Mouse (Mus musculus): ENCODE measurements around the gene Hoxc6. TPM values are rescaled to one million over a fixed set of nuclear protein-coding genes. Genes with fewer than 3 reads are reported as not detected.

Gene Hoxc6
- polyA plus RNA-seq, 1 experiment from 2014 or later: not detected

DNA sequence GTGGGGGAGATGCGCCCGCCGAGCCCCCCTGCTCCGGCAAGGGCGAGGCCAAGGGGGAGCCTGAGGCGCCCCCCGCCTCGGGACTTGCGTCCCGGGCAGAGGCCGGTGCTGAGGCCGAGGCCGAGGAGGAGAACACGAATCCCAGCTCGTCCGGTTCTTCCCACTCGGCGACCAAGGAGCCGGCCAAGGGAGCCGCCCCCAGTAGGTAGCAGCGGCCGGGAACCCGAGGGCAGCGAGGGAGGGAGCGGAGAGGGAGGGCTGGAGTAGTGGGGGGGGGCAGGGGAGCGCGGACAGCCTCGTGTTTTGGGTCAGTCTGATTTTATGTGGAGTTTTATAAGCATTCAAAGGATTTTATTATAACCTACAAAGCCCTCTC, 43.1 kb upstream of the Hoxc6 start:
- DNase-seq: no peak
- no peak for ATAC-seq
- Histone ChIP-seq H3K27me3 (ENCODE audit: insufficient read depth, low read length) (peaks cover 94% of the 10 kb centered on the region), H3K9me3 (ENCODE audit: low read length) (no peaks in the 10 kb centered on the region), H3K36me3 (replicated peaks; ENCODE audit: insufficient read depth, low read length) (no peaks in the 10 kb centered on the region), H3K4me1 (ENCODE audit: insufficient read depth) (no peaks in the 10 kb centered on the region), H3K27ac (ENCODE audit: low read depth) (no peak overlapping the region), H3K9ac (replicated peaks) (no peak overlapping the region), H3K4me2 (ENCODE audit: low read depth, low read length) (no peak overlapping the region), H3K4me3 (ENCODE audit: low read depth, low read length) (no peak overlapping the region)
- WGBS (ENCODE audit: insufficient replicate concordance): under 1% methylated on average over 28 of the region's 28 CpGs
- TF ChIP-seq CTCF (IDR thresholded peaks at IDR 0.05; ENCODE audit: low read depth) (no peak), EP300 (IDR thresholded peaks at IDR 0.05; ENCODE audit: low read depth) (no peak)

- TF ChIP-seq CTCF (IDR thresholded peaks at IDR 0.05; ENCODE audit: low read depth) (no peak), EP300 (IDR thresholded peaks at IDR 0.05; ENCODE audit: low read depth) (no peak)
- no peaks in the 10 kb centered on the region for H3K4me1 ChIP-seq (ENCODE audit: insufficient read depth)
- no peak for ATAC-seq
Measured at GRCm38 (mm10) chr15:102955833-102956640, 42.0 kb upstream of the Hoxc6 start.

GRCm38 (mm10) chr15:102956906-102957305, 41.2 kb upstream of the Hoxc6 start:
- Histone ChIP-seq H3K36me3 (replicated peaks; ENCODE audit: insufficient read depth, low read length) (no peaks in the 10 kb centered on the region), H3K9ac (replicated peaks) (no peak overlapping the region), H3K27ac (ENCODE audit: low read depth) (no peak overlapping the region), H3K9me3 (ENCODE audit: low read length) (no peaks in the 10 kb centered on the region), H3K4me3 (ENCODE audit: low read depth, low read length) (no peak overlapping the region), H3K4me1 (ENCODE audit: insufficient read depth) (no peaks in the 10 kb centered on the region), H3K4me2 (ENCODE audit: low read depth, low read length) (no peak overlapping the region), H3K27me3 (ENCODE audit: insufficient read depth, low read length) (peaks cover 94% of the 10 kb centered on the region)
- no peak for DNase-seq
- no peak for TF ChIP-seq EP300 (IDR thresholded peaks at IDR 0.05; ENCODE audit: low read depth)
- 2% methylated on average over 12 of the region's 12 CpGs for WGBS (ENCODE audit: insufficient replicate concordance)
- ATAC-seq: no peak

More at GRCm38 (mm10) chr15:102955833-102956640, 42.0 kb upstream of the Hoxc6 start:
- Histone ChIP-seq H3K4me2 (ENCODE audit: low read depth, low read length) (no peak overlapping the region), H3K4me3 (ENCODE audit: low read depth, low read length) (no peak overlapping the region), H3K27ac (ENCODE audit: low read depth) (no peak overlapping the region), H3K27me3 (ENCODE audit: insufficient read depth, low read length) (peaks cover 96% of the 10 kb centered on the region), H3K9ac (replicated peaks) (no peak overlapping the region), H3K36me3 (replicated peaks; ENCODE audit: insufficient read depth, low read length) (no peaks in the 10 kb centered on the region), H3K9me3 (ENCODE audit: low read length) (no peaks in the 10 kb centered on the region)
- 2% methylated on average over 39 of the region's 40 CpGs for whole genome bisulfite sequencing (ENCODE audit: insufficient replicate concordance)
- no peak for DNase-seq

DNA sequence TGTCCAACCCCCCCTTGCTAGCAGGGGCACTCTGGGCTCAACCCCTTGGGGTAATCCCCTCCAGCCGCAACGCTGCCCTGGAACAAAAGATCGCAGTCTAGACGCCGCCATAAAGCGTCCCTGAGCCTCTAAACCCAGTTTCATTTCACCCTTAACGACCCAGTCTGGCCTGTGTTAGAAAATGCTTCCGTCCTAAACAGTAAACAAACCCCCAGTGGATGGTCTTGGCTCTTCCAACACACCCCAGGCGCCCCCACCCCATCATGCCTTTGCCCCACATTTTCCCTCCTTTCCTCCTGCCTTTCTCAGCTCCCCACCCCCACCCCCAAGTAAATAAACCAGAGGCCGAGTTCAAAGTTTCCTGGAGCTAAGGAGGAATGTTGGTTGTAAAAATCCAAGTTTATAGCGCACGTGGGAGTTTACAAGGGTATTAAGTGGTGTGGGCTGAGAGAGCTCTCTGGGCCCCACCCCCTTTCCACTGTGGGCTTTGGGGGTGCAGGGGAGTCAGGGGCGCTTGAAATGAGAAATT, 38.3 kb upstream of the Hoxc6 start:
- no peak for ATAC-seq

DNA sequence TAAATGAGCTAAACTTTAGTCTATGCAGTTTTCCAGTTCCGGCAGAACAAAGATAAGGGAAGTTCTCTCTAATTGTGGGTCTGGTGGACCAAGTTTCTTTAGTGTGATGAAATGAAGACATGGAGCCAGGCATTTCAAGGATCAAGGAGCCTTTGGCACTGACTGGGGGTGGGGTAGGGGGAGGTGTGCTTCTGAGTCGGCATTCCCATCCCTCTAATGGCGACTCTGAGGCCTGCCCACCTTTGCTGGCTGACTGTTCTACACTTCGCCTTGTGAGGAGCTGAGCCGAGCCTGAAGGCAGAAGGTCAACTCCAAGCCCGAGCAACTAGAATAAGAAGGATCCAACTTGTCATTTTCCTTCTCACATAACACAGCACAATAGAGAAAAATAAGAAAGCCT, 36.3 kb upstream of the Hoxc6 start:
- DNase-seq: no peak
- WGBS (ENCODE audit: insufficient replicate concordance): 11% methylated on average over 6 of the region's 6 CpGs

More for the DNA sequence above, 38.3 kb upstream of the Hoxc6 start:
- Histone ChIP-seq H3K4me3 (ENCODE audit: low read depth, low read length) (no peak overlapping the region), H3K4me2 (ENCODE audit: low read depth, low read length) (no peak overlapping the region), H3K36me3 (replicated peaks; ENCODE audit: insufficient read depth, low read length) (no peaks in the 10 kb centered on the region), H3K9ac (replicated peaks) (no peak overlapping the region), H3K9me3 (ENCODE audit: low read length) (no peaks in the 10 kb centered on the region), H3K4me1 (ENCODE audit: insufficient read depth) (no peaks in the 10 kb centered on the region), H3K27me3 (ENCODE audit: insufficient read depth, low read length) (peaks cover 92% of the 10 kb centered on the region), H3K27ac (ENCODE audit: low read depth) (no peak overlapping the region)
- no peak for DNase-seq
- 3% methylated on average over 13 of the region's 13 CpGs for WGBS (ENCODE audit: insufficient replicate concordance)
- TF ChIP-seq EP300 (IDR thresholded peaks at IDR 0.05; ENCODE audit: low read depth) (no peak), CTCF (IDR thresholded peaks at IDR 0.05; ENCODE audit: low read depth) (no peak)

DNA sequence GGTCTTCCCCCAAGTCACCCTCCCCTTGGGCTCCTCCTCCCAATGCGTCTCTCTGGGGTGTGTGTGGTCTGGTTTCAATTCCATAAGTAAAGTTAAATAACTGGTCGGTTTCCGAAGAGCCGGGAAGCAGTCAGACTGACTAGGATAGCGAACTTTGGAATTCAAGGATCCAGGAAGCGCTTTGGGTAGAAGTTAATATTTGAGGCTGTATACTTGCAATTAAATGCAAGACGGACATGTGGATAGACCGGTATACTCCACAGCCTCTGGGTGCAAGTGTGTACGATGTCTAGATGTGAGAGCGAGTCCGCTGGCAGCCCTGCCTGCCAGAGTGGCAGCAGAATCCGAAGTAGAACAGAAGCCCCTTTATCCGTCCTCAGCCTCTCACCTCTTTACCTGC, 35.6 kb upstream of the Hoxc6 start:
- no peak for DNase-seq
- no peak overlapping the region for H3K27ac ChIP-seq (ENCODE audit: low read depth)
- H3K27me3 ChIP-seq (ENCODE audit: insufficient read depth, low read length): peaks cover 92% of the 10 kb centered on the region
- H3K4me1 ChIP-seq (ENCODE audit: insufficient read depth): no peaks in the 10 kb centered on the region
- ATAC-seq: no peak
- no peaks in the 10 kb centered on the region for H3K36me3 ChIP-seq (replicated peaks; ENCODE audit: insufficient read depth, low read length)
- no peak overlapping the region for H3K9ac ChIP-seq (replicated peaks)
- H3K4me2 ChIP-seq (ENCODE audit: low read depth, low read length): no peak overlapping the region
- no peak for TF ChIP-seq CTCF (IDR thresholded peaks at IDR 0.05; ENCODE audit: low read depth)
- TF ChIP-seq EP300 (IDR thresholded peaks at IDR 0.05; ENCODE audit: low read depth): no peak
- H3K9me3 ChIP-seq (ENCODE audit: low read length): no peaks in the 10 kb centered on the region
- H3K4me3 ChIP-seq (ENCODE audit: low read depth, low read length): no peak overlapping the region
- 6% methylated on average over 13 of the region's 13 CpGs for WGBS (ENCODE audit: insufficient replicate concordance)

More for the DNA sequence above, 36.3 kb upstream of the Hoxc6 start:
- Histone ChIP-seq H3K27ac (ENCODE audit: low read depth) (no peak overlapping the region), H3K27me3 (ENCODE audit: insufficient read depth, low read length) (peaks cover 92% of the 10 kb centered on the region), H3K9ac (replicated peaks) (no peak overlapping the region), H3K4me1 (ENCODE audit: insufficient read depth) (no peaks in the 10 kb centered on the region), H3K4me2 (ENCODE audit: low read depth, low read length) (no peak overlapping the region), H3K4me3 (ENCODE audit: low read depth, low read length) (no peak overlapping the region), H3K9me3 (ENCODE audit: low read length) (no peaks in the 10 kb centered on the region), H3K36me3 (replicated peaks; ENCODE audit: insufficient read depth, low read length) (no peaks in the 10 kb centered on the region)
- no peak for ATAC-seq
- TF ChIP-seq EP300 (IDR thresholded peaks at IDR 0.05; ENCODE audit: low read depth) (no peak), CTCF (IDR thresholded peaks at IDR 0.05; ENCODE audit: low read depth) (no peak)

Data from liver, postnatal 0 days (tissue).